Mouse (Mus musculus): ENCODE measurements around the gene Tmem147. TPM values are rescaled to one million over a fixed set of nuclear protein-coding genes. Genes with fewer than 3 reads are reported as not detected.

Tmem147 gene
- total RNA-seq, 2 experiments from 2014 or later: 208 to 221 TPM

DNA sequence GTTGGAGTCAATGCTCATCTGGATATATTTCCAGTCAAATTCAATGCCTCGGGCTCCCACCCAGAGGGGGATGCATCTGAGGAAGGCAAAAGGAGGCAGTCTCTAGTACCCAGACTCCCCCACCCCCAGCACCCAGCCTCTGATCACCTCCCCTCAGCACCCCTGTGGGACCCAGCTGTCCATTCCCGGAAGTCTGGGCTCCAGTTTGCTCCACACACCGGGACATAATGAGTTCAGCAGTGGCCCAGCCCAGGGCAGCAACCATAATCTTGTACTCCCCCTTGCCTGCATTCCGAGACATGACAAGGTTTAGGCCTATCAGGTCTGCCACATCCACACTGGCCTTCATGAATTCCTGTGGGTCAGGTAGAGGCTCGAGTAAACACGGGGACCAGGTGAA is 1.1 kb downstream of the Tmem147 start:
- DNase-seq: no peak

DNA sequence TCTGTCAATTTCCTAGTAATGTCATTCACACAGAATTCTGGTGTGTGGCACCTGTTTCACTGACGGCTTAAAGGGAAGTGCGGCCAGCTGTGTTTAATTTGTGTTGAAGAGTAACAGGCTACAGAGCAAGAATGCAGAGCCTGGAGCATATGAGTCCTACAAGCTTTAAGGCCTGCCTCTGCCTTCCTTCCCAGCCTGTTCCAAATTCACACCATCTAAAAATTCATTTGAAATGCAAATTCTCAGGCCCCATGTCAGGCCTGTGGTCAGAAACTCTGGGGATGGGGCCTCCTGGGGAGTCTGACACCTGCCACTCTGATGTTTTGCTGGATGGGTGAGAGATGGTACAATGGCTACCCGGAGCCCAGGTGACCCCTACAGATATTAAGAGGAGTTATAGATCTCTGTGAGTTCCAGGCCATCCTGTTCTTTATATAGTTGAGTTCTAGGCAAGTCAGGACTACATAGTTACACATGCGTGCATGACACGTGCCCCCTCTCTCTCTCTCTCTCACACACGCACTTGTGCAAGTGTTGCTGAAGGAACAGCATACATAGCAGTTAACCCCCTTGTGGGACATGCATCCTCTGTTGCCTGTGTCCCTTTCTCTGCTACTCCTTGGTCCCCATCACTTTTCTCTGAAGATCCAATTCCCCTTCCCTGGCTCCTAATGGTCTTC is 5.9 kb downstream of the Tmem147 start:
- DNase-seq: no peak

DNA sequence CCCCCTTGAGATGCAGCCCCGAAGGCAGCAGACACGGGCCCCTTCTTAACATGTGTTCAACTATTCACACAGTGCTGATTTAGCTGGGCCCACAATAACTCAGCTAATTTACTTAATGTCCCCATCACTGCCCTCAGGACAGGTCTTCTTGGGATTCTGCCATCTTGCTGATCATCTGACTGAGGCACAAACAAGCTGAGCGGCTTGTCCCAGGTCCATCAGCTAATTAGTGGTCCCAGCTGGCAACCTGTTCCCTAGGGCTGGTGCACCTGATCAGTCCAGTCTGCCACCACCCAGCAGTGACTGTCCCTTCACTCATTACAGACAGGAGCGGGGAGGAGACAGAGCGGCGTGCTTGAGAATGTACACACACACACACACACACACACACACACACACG is 8.1 kb downstream of the Tmem147 start:
- no peak for DNase-seq

DNA sequence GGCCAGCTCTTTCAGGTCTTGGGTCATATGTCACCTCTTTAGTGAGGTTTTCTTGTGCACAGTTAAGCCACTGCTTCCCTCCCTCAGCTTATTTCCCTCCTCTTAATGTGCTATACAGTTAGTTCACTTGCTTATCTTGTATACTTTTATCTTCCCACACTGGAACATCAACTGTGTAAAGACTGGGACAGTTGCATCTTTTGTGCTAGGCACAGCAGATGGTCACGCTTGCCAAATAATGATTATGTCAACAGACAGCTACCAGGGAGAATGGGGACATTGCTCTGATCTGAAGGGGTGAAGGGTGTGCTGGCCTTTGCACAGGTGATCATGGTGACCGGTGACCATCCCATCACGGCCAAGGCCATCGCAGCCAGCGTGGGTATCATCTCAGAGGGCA is 9.7 kb downstream of the Tmem147 start:
- no peak for DNase-seq

DNA sequence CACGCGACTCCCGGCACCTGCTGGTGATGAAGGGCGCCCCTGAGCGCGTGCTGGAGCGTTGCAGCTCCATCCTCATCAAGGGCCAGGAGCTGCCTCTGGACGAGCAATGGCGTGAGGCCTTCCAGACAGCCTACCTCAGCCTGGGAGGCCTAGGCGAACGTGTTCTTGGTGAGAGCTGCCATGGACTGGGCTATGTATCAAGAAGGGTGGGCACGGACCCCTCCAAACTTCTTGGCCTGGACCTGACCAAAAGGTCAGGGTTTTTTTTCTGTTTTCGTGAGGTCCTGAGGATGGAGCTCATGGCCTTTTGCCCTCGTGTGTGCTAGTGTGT is 11.7 kb downstream of the Tmem147 start:
- DNase-seq: no peak

DNA sequence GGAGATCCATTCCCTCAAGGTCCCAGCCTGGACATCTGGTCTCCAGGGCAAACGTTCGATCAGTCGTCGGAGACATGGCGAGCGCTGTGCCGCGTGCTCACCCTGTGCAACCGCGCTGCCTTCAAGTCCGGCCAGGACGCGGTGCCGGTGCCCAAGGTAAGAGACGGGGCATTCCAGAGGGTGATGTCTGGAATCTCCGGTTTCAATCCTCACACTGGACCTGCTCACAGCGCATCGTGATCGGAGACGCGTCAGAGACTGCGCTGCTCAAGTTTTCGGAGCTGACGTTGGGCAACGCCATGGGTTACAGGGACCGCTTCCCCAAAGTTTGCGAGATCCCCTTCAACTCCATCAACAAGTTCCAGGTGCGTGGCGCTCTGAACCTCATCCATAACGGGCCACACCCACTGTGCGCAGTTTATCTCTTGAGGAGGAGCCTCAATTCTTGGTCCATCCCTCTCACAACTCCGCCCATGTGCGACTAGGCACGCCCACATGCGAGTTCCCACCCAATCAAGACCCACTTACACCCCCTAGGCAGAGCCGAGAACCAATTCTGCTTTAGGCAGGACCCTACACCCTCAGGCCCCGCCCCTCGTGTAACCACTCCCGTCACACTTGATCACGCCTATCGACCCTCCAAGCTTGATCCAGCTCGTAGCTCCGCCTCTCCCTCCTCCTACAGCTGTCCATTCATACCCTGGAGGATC is 12.2 kb downstream of the Tmem147 start:
- DNase-seq: peak; percentile 61

DNA sequence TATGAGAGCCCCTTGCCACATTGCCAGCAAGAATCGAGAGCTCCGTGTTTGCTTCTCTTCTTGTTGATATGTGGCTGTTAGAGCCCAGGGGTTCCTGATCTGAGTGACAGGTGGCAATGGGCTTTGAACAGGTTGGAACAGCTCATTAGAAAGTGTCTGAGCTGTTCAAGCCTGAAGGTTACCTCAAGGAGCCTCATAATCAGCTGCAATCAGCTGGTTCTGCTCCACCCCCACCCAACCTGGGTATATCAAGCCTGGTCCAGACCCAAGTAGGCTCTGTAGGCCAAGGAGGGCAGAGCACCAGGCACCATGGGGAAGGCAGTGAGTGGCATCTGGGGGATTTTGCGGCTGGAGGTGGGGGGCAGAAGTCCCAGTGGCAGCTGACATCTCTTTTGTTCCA is 17.4 kb downstream of the Tmem147 start, which contains the start of gene Atp4a:
Gene Atp4a, plus strand, starts transcription at position 268 of the 400 bp plus-strand sequence.
- DNase-seq: no peak

DNA sequence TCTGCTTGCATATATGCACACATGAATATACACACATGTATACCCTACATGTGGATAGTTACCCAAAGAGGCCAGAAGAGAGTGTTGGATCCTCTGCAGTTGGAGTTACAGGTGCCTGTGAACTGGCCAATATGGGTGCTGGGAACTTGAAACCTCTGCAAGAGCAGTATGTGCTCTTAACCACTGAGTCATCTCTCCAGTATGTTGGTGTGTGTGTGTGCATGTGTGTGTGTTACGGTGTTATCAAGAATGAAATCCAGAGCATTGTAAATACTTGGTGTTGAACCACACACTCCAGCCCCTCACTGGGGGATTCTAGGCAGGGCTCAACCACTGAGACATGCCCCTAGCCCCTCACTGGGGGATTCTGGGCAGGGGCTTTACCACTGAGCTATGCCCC is 21.9 kb downstream of the Tmem147 start:
- no peak for DNase-seq

DNA sequence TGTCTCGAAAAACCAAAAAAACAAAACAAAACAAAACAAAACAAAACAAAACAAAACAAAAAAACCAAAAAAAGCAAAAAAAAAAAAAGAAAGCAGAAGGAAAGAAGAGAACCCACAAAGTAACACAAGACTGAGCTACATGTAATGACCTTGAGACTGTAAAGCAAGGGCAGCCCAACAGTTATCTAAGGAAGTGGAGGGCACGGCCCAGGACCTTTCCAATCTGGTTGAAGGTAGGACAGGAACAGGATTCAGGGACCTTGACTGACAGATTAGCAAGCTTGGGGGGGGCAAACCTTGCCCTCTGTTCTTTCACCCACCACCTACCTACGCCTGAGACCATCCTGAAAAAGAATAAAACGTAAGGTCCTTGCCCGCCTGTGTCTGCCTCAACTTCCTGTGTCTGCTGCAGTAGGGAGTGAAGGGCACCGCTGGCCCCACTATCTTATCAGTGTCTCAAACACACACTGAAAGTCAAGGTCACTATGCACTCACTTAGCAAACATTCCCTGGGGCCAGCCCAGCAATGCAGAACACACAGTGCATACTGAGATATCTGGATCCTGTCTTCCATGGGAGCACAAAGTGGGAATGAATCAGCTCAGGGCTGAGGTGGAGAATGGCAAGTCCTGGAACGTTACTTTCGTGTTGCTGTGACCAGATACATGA is 23.0 kb downstream of the Tmem147 start:
- DNase-seq: peak; percentile 35

DNA sequence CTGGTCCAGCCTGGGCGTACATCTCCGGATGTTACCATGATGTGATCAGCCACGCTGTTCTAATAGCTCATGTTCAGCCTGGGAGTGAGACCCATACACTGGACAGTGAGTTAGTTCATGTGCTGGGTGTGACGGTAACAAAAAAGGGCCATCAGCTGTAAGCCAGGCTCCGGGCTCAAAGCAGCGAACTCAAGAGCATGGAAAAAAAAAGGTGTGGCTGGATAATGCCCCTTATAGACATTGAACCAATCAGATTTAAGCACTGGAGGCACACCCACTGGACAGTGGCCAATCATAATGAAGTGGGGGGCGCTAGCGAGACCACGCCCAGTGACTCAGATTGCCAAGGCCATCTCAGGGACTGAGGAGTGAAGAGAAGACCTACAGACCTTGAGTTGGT is 30.8 kb downstream of the Tmem147 start, which contains the start of gene 2200002J24Rik:
Gene 2200002J24Rik, plus strand, starts transcription at position 338 of the 400 bp plus-strand sequence.
- peak; percentile 27 for DNase-seq

DNA sequence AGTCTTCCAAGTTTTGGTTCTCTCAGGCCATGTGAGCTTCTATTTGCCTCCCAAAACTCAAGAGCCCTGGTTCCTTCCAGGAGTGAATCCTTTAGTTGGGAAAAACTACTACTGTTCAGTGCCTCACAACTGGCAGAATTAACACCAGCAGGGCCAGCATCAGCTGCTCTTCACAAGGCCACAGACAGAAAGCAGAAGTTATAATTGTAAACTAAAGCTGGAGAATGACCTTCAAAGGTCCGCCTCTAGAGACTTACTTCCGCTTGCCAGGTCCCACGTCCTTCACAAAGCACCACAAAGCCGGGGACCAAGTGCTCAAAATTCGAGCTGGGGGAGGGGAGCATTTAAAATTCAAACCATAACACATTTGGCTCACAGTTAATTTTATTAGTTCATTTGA is 31.2 kb downstream of the Tmem147 start:
- DNase-seq: no peak

DNA sequence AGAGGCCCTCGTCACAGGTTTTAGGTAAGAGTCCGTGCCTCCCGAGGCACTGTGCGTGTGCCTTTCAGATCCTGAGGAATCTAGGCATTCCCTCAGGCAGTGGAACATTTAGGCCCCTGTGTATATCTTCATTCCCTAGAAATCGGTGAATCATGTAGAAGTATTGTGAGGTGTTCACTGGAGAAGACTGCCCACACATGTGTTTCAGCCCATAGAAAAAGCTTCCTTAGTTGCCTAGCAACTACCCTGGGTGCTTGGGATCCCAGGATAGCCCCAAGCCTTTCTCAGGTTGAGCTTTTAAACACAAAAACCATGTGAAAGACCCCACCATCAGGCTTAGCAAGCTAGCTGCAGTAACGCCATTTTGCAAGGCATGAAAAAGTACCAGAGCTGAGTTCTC is 41.0 kb downstream of the Tmem147 start:
- no peak for DNase-seq

DNA sequence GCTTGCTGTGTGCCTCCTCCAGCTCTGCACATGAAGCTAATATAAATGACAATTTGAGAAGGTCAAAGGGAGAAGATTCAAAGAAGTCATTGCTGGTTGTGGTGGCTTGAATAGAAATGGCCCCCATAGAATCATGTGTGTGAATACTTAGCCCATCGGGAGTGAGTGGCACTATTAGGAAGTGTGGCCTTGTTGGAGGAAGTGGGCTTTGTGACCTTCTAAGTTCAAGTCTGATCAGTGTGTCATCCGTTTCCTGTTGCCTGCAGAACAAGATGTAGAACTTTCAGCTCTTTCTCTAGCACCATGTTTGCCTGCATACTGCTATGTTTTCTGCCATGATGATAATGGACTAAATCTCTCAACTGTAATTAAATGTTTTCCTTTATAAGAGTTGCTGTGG is 45.9 kb downstream of the Tmem147 start:
- no peak for DNase-seq

DNA sequence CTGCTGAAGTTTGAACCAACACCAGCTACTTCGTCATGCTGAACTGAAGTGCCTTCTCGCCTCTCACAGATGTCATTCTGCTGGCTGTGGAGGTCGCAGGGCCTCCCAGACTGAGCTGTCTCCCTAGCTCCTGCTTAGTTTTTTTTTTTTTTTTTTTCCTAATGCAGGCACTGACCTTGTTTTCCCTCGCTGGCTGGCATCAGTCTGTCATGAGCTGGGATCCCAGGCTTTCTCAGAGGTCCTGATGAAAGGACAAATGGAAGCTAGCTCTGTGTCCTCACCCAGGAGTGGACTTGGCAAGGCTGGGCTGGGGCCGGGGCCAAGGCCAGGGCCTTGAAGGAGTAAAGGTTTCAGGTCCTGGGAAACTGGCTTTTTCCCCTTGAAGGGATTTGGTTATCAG is 47.4 kb downstream of the Tmem147 start:
- DNase-seq: peak; percentile 38

DNA sequence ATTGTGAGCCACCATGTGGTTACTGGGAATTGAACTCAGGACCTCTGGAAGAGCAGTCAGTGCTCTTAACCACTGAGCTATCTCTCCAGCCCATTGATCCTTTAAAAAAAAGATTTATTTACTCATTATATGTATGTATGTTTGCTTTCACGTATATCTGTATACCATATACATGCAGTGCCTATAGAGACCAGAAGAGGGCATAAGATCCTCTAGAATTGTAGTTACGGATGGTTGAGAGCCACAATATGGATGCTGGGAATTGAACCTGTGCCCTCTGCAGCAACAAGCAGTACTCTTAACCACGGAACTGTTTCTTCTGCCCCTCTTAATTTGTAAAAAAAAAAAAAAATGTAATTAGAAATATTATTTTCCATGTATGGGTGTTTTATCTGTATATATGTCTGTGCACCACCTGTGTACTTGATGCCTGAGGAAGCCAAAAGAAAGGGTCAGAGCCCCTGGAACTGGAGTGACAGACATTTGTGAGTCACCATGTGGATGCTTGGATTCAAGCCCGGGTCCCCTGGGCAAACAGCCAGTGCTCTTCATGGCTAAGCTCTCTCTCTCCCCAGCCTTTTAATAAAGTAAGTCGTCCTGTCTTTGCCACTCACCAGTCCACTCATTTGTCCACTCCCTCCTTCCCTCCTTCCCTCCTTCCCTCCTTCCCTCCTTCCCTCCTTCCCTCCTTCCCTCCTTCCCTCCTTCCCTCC is 50.9 kb downstream of the Tmem147 start:
- peak; percentile 88 for DNase-seq

Other genes with a start within 250 kb of the Tmem147 start
- not detected for gene Prodh2, start 235.9 kb downstream of the Tmem147 start, total RNA-seq (2021)
- gene Arhgap33, start 194.5 kb downstream of the Tmem147 start, total RNA-seq (2021): 10 to 100 TPM in 1 of 2 experiments, 1 to 10 TPM in 1; 7.3 to 12.8 TPM
- gene Hspb6, start 177.4 kb downstream of the Tmem147 start, total RNA-seq (2021): 100 to 1,000 TPM; 279 to 308 TPM
- gene Proser3, start 177.2 kb downstream of the Tmem147 start, total RNA-seq (2021): 1 to 10 TPM; 5.2 to 7.8 TPM
- gene Lin37, start 169.7 kb downstream of the Tmem147 start, total RNA-seq (2021): 10 to 100 TPM; 14.8 to 17.1 TPM
- 10 to 100 TPM; 70.5 to 72.7 TPM for gene U2af1l4, start 166.2 kb downstream of the Tmem147 start, total RNA-seq (2021)
- 1 to 10 TPM; 2.1 to 3.1 TPM for gene Gm49396, start 166.2 kb downstream of the Tmem147 start, total RNA-seq (2021)
- gene Psenen, start 165.9 kb downstream of the Tmem147 start, total RNA-seq (2021): 10 to 100 TPM; 80.0 to 83.8 TPM
- gene Igflr1, start 164.1 kb downstream of the Tmem147 start, total RNA-seq (2021): 1 to 10 TPM; 1.1 to 1.2 TPM
- 10 to 100 TPM; 29.5 to 35.8 TPM for gene Kmt2b, start 140.8 kb downstream of the Tmem147 start, total RNA-seq (2021)
- not detected for gene Zbtb32, start 130.6 kb downstream of the Tmem147 start, total RNA-seq (2021)
- gene Upk1a, start 116.7 kb downstream of the Tmem147 start, total RNA-seq (2021): under 1 TPM; 0.62 to 0.86 TPM
- gene Cox6b1, start 103.4 kb downstream of the Tmem147 start, total RNA-seq (2021): 1,000 to 10,000 TPM; 2,883 to 3,014 TPM
- gene Etv2, start 93.7 kb downstream of the Tmem147 start, total RNA-seq (2021): not detected
- gene Rbm42, start 79.2 kb downstream of the Tmem147 start, total RNA-seq (2021): 10 to 100 TPM; 58.8 to 62.2 TPM
- gene Haus5, start 64.5 kb downstream of the Tmem147 start, total RNA-seq (2021): 10 to 100 TPM; 13.1 to 16.6 TPM
- gene Pmis2, start 57.9 kb downstream of the Tmem147 start, total RNA-seq (2021): not detected
- not detected for gene 2200002J24Rik, start 30.6 kb downstream of the Tmem147 start, total RNA-seq (2021)
- gene Atp4a, start 17.3 kb downstream of the Tmem147 start, total RNA-seq (2021): under 1 TPM; 0.14 to 0.74 TPM
- not detected for gene Gapdhs, start 14.1 kb upstream of the Tmem147 start, total RNA-seq (2021)
- gene Sbsn, start 21.9 kb upstream of the Tmem147 start, total RNA-seq (2021): 1 to 10 TPM; 4.8 to 5.1 TPM
- gene Dmkn, start 34.2 kb upstream of the Tmem147 start, total RNA-seq (2021): 1 to 10 TPM; 4.6 to 5.7 TPM
- not detected for gene Krtdap, start 58.4 kb upstream of the Tmem147 start, total RNA-seq (2021)
- not detected for gene Ffar2, start 94.2 kb upstream of the Tmem147 start, total RNA-seq (2021)
- gene Ffar3, start 126.6 kb upstream of the Tmem147 start, total RNA-seq (2021): not detected
- not detected for gene Ffar1, start 132.0 kb upstream of the Tmem147 start, total RNA-seq (2021)
- 1 to 10 TPM in 1 of 2 experiments, under 1 TPM in 1; 0.09 to 1.2 TPM for gene Cd22, start 150.8 kb upstream of the Tmem147 start, total RNA-seq (2021)
- 1 to 10 TPM in 1 of 2 experiments, under 1 TPM in 1; 0.31 to 1.3 TPM for gene Mag, start 185.3 kb upstream of the Tmem147 start, total RNA-seq (2021)
- gene Hamp2, start 195.1 kb upstream of the Tmem147 start, total RNA-seq (2021): 1 to 10 TPM in 1 of 2 experiments, under 1 TPM in 1; 0.76 to 1.2 TPM
- gene Hamp, start 214.5 kb upstream of the Tmem147 start, total RNA-seq (2021): 1 to 10 TPM; 1.6 to 1.9 TPM
- 100 to 1,000 TPM; 100 to 103 TPM for gene Usf2, start 227.3 kb upstream of the Tmem147 start, total RNA-seq (2021)
- gene Lsr, start 243.9 kb upstream of the Tmem147 start, total RNA-seq (2021): 1 to 10 TPM; 5.5 to 5.6 TPM
- under 1 TPM; 0.36 TPM for gene Fam187b, start 244.2 kb upstream of the Tmem147 start, total RNA-seq (2021)

Measured in heart, postnatal 4 days (tissue).